Mouse (Mus musculus) WW6 (cell line): ENCODE measurements at regions not wholly inside any gene's neighbourhood (a gene's known extent, or its start where the extent isn't known, plus 50 kb on each side); places are given as distances from the start of the nearest gene placed in this dataset.
A peak's percentile ranks its signal among the peaks of the same experiment; 100 is the strongest.

Experiments used
- DNase-seq: peaks from one replicate; pipeline ENCODE4 v3.0.0-alpha.2; 2013; ENCODE audit warnings: low read depth, low spot score

DNA sequence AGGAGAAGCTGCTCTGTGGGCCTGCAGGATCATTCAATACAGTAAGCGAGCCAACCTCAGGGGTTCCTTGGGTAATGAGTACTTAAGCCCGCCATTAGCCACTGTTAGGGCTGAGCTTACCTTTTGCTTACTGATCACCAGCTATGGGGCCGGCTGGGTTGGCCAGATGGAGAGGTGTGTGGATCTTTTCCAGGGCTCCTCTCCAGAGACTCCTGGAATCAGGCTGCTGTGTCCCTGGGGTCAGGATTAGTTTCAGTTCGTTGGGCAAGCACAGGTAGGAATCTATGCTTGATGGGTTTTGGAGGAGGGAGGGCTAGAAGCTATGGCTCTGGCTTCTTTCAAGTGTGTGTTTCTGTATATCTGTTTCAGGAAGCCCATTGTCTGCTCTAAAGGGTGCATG is 175.7 kb upstream of the Gjb5 start:
- no peak for DNase-seq

DNA sequence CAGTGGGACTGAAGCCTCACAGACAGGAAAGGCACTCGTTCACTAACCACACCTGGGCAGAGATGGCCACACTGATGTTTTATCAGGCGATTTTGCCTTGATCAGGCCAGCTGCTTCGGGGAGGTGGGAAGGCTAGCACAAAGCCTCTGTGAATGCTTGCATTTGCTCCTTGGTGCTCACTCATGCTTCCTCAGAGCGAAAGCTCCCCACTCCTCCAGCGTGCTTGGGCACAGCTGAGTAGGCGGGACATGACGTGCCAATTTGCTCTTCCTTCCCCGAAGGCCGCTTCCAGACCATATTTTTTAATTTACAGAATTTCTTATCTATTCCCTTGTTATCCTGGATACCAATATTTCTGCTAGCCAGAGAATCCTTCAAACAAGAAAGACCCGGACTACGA is 172.8 kb upstream of the Gjb5 start:
- no peak for DNase-seq

DNA sequence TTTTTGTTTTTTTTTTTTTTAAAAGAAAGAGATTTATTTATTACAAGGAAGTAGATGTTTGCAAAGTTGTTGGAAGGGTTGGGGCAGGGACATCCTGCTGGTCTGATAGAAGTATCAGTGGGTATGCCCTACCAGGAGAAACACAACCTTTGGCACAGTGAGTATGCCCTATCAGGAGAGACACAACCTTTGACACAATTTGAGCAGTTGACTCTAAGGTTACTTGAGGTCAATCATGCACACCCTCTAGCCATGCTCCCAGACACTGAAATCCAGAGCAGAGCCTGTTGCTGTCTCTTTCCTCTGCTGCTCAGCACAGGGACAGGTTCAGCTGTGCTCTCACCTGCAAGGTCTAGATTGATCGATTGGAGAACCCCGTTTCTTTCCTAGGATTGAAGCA is 164.2 kb upstream of the Gjb5 start:
- no peak for DNase-seq

DNA sequence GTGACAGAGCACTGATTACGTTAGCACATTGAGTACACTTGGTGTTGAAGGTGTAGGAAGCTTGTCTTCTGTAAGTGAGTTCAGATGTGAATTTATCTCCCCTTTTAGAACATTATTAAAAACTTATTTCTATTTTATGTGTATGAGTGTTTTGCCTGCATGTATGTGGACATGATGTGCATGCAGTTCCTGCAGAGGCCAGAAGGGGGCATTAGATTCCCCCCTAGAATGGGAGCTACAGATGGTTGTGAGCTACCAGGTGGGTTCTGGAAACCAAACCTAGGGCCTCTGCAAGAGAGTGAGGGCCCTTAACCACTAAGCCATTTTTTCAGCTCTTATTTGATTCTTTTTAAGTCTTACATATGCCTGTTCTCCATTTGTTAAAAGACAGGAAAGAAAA is 160.0 kb upstream of the Gjb5 start:
- DNase-seq, result no peak

DNA sequence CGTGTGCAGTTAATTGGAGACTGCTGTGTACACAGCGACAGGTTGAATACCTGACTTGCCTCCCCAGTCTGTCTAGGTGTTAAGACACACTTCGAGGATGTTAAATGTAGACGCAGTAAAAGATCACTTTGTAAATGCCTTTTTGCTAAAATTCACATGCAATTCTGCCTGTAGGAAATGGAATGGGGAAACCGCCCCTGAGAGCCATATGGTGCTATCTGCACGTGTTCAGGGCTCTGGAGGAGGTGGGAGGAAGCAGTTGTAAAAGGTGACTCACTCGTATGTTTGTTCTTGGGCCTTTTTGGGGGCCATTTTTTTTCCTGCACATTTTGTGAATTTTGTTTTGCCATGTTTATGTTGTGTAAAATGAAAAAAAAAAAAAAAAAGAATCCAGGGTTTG is 159.6 kb upstream of the Gjb5 start:
- no peak for DNase-seq

DNA sequence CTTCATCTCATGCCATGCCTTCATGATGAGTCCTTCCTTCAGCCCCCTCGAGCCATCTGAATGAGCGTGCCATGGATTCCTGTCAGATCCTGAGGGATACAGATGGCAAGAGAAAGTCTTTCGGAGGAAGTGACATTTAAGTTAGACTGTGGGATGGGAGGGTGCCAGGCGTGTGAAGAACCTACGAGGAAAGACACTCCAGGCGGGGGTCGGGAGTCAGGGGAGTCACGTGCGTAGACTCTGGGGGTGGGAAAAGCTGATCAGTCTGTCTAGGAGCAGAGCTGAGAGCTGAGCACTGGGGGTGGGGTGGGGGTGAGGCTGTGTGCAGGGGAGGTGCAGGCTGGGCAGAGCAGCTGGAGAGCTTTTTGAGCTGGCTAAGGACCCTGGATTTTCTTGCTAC is 152.0 kb upstream of the Gjb5 start:
- DNase-seq, result no peak

DNA sequence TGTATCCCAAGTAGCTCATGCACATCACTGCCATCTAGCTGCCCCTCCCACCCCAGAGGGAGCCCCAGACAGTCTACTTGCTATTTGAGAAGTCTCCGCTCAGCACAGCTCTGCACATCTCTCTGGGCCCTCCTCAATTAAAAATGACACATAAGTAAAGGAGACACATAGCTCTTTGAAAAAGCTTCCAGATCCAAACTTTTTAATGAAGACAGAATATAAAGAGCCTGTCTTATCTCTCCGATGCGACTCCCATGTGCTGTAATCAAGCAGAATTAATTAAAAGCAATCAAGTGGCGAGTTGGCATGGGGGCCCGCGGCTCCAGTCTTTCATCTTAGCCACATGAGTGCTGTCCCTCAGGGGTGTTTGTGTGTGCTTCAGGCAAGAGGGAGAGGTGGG is 144.6 kb upstream of the Gjb5 start:
- DNase-seq, result no peak

DNA sequence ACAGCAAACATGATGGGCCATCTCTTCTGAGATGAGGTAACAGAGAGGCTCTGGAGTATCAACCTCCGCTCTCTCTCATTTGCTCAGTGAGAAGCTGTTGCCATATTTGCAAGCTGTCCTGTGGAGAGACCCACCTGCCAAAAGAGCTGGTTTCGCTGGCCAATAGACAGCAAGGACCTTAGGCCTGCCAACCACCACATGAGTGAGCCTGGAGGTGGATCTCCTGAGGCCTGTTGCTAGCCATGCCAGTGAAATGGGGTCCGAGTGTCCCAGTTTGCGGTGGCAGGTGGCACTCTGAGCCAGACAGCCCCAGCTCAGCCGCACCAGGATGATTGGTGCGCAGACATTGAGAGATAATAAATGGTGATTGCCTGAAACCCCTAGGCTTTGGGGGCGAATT is 143.9 kb upstream of the Gjb5 start:
- DNase-seq, result no peak

DNA sequence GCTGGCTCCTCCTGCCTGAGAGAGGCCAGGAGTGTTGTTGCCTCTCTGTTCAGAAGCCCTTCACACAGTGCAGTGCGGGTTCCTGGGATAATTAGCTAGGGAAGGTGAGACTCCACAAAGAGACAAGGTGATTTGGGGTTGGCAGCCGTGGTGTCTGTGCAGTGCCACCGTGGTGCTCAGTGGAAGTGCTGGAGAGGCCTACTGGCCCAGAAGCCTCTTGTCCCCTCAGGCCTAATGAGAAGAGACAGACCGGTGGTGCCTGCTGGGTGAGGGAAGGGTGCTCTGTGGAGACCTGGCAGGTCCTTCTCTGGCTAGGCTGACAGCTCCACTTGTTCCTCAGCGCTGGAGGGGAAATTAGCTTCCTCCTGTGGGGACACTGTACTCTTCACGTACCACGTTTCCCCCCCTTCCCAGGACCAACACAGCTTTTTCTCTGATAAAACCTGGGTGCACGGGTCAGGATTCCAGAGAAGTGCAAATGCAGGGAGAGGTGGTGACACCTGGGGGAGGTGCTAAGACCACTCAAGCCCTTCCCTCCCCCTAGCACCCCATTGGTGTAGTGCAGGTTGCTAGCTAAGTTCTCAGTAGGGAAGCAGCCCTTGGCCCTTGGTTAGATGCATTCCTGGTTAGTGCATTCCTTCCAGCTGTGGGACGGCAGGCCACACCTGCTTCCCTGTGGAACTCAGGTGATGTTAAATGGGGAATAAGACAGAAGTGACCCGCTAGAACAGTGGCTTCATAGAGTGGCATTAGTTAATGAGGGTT is 129.2 kb upstream of the Gjb5 start:
- peak; percentile 13 for DNase-seq

DNA sequence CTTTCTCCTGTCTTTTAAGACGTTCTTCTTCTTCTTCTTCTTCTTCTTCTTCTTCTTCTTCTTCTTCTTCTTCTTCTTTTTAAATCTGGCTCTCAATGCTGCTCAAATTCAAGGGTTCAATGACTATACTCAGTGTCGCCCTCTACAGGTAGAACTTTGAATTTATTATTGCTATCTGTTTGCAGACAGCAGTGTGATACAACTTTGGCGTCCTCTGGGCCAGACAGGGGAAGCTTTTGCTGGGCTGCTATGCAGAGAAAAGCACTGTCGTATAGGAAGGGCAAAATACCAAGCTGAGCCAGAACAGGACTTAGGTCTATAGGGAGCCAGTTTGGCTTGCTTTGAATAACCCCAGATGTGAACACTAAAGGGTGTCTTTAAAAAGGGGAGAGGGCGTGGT is 127.3 kb upstream of the Gjb5 start:
- no peak for DNase-seq

DNA sequence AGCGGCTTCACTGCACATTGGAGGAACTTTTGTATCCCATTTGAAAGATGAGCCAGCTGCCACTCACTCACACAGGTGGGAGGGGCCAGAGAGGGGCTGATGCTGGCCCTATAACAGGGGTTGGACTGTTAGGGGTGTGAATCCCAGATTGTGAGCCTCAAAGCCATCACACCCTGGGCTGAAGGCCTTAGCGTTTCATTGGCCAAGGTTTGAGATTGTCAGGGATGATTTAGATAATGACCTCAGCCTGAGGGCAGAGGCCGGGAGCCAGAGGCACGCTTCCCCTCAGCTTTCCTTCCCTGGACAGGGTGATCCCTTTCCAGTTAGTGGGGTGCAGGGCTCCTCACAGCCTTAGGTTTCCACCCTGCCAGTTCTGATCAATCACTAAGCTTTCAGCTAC is 124.5 kb upstream of the Gjb5 start:
- DNase-seq, result no peak

DNA sequence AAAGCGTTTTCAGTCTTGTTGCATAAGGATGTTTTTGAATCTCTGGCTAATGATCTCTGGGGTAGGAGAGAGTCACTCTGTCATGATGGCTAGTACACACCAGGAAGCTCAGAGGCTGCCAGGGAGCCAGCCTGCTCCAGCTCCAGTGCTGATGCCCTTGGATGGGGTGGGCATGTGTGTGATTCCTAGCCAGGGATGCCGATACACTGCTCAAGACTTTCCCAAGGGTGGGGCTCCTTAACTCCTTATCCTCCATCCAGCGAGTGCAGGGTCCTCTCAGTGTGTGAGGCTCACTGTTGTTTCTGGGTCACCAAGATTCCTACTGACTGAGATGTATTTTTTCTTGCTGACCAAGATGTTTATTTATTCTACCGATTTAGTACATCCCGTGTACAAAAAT is 122.4 kb upstream of the Gjb5 start:
- DNase-seq, result no peak

DNA sequence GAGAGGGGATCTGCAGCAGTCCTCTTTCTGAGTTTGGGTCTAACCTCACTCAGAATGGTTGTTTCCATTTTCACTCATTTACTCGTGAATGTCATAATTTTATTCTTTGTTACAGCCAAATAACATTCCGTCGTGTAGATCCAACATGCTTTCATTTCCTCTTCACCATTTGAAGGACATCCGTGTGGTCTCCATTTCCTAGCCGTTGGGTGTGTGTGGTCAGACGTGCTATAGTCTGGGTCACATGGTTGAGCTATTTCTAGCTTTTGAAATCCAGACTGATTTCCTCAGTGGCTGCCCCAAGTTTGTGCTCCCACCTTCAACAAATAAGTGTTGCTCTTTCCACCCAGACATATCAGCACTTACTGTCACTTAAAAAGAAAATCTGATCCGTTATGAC is 111.9 kb upstream of the Gjb5 start:
- no peak for DNase-seq

DNA sequence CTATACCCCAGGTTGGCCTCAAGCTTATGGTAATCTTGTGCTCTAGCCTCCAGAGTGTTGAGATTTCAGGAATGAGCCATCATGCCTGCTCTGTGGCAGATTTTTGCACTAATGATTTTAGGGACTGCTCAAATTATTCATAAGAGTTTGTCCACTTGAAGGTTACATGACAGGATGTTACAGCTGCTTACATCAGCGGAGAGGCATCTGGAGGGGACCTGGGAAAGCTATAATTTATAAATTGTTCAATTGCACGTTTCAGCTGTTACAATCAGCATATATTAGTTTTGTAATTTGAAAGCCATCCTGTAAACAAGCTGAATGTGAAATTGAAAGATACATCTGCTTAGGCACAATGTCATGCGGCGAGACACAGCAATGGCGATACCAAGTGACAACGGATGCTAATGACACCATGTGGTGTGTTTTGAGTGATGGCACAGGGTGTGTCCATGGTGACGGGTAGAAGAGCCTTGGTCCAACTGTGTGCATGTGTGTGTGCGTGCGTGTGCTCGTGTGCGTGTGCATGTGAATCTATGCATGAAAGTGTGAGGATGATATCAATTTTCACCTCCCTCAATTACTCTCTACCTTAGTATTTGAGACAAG is 96.6 kb upstream of the Gjb5 start:
- DNase-seq, result no peak

DNA sequence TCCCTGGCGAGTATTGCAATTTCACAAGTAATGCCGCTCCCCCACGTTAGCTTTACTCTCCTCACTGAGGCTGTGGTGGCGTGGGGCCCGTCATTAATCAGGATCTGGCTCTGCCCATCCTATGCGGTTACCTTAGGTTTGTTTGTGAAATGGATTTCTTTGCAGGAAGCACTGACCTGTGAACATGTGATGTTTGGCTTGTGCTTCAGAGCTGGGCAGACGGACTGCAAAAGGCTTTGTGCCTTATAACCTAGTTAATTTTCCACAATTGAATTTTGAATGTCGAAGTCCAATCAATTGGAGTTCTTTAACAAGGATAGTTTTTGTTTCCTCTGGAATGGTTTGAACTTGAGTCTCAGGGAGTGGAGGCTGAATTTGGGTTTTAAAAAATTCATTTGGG is 94.1 kb upstream of the Gjb5 start:
- DNase-seq, result no peak

DNA sequence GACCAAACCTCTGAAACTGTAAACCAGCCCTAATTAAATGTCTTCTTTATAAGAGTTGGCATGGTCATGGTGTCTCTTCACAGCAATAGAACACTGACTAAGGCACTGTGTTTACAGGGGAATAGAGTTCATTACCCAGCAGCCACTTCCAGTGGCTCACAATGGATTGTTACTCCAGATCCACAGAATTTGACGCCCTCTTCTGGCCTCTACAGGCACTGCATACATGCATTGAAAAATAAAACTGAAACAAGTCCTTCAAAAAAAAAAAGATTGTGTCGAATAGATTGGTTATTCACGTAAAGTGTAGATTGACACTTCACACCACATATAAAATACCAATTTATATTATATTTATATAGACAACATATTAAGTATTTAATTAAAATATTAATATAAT is 87.3 kb upstream of the Gjb5 start:
- no peak for DNase-seq

DNA sequence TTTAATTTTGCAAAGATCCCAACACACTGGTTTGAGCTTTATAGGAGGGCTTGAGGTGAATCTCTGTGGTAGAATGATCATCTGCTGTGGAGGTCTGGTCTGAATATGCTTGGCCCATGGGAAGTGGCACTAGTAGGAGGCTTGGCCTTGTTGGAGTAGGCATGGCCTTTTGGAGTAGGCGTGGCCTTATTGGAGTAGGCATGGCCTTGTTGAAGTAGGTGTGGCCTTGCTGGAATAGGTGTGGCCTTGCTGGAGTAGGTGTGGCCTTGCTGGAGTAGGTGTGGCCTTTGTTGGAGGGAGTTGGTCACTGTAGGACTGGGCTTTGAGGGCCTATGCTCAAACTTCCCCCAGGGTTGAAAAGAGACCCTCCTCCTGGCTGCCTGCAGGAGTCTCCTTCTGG is 86.1 kb upstream of the Gjb5 start:
- peak; percentile 13 for DNase-seq

DNA sequence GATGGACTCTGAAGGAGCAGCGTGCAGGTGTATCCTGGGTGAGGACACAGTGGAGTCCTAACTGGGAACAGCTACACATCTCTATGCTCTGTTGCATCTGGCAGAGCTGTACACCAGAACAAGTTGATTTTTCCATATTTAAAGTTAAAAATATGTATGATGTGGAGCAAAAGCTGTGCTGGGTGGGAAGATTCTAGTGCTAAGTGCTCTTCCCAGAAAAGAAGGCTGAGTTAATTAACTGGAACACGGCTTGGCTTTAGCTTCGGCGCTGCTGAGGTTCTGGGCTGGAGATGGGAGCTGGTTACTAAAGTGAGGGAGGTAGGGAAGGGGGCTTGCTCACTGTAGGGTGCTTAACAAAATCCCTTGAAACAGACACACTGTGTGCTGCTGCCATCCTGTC is 84.0 kb upstream of the Gjb5 start:
- no peak for DNase-seq

DNA sequence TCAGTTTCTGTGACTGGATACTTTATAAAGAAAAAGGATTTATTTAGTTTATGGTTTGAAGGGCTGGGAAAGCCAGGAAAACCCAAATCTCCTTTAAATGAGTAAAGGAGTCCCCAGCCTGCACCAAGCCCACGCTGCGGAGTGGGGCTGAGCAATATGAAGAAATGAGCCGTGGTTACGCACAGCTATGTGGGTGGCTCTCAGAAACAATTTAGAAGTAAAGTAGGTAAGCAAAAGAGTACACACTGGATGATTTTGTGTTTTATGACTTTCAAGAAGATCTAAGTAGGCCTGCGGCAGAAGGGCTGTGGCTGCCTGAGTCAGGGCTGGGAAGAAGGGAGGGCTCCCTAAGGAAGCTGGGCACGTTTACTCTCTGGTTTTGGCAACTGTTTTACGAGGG is 82.6 kb upstream of the Gjb5 start:
- no peak for DNase-seq

DNA sequence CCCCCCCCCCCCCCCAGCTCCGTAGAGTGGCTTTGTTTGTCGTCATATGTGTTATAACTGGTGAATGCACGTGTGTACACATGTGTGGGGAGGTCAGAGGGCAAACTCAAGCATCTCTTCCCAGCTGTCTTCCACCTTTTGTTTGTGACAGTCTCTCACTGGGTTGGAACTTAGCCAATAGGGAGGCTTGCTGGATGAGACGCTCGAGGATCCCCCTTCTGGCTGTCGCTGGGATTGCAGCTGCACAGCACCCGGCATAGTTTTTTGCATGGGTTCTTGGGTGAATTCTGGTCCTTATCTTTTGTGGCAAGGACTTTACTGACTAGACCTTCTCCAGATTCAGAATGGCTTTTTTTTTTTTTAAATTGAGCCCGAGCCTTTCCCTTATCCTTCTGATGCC is 77.1 kb upstream of the Gjb5 start:
- DNase-seq, result peak; percentile 54

DNA sequence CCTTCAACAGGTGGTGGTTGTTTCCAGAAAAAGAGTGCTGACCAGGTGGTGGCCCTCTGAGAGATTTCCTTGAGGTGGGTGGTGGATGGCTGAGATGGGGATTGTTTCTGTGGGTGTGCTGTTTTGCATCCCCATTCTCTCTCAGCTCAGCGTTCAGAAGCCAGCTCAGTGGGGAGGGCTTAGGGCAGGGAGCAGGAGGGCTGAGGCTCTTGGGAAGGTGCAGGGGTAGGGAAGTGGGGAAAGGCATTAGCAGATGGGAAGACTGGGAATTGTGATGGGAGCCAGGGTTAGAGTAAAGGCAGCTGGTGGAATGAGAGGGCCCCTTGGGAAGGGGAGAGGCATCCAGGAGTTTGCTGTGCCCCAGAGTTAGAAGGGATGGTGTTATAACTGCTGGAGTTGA is 72.3 kb upstream of the Gjb5 start:
- DNase-seq, result no peak

DNA sequence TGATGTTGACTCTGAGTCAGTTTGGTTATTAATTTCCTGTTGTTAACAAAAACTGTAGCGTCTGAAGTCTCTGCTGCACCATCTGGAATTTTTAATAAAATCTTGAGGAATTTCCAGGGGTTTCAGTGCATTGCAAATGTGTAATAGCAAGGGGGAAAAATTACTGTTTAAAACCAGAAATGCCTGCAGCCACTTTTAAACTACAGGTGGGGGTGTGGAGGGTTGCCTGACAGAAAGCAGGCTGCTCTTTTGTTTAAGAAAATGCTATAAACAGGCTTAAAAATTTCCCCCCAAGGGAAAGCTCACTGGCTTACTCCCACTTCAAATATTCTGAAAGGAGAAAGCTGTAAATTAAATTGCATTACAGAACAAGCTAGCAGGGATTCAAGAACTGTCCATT is 71.8 kb upstream of the Gjb5 start:
- DNase-seq, result no peak

DNA sequence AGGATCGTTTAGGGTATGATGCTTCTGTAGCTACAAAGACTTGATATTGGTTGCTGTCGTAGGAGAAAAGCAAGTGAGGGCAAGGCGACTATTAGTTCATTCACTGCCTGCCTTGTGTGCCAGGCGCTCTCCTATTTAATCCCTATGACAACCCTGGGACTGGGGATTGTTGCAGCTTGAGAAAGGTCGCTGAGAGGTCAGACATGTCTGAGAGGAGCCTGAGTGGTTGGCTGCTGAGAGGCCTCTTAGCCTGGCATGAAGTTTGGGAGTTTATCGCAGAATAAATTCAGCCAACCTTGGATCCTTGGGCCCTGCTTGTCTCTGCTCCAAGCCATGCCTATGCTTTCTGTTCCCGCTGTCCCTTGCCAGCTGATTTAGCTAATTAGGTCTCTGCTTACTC is 65.9 kb upstream of the Gjb5 start:
- DNase-seq, result no peak

DNA sequence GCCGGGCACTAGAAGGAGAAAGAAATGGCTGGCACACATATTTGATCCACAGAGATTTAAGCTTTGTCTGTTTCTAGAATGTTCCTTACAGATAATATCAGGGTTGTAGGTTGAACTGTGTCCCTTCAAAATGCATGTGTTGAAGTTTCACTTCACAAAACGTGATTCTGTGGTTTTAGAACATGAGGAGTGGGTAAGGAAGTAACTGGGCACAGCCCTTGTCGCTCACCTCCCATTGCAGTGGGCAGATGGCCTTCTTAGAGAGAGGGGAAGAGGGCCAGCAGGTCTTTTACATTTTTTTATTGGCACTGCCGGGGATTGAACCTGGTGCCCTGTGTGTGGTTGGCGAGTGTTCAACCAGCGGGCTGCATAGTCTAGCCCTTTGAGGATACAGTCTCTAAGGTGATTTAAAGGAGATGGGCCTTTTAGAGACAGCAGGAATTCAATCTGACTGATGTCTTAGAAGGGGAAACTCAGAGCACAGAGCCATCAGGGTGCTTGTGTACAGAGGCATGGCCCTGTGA is 64.0 kb upstream of the Gjb5 start:
- DNase-seq, result no peak
